Mouse (Mus musculus) thymus, adult 2 months (tissue): ENCODE data around the gene Vmn1r207-ps.

ENCODE experiments used
- CTCF ChIP-seq: fragments of 200-500 bp; IDR thresholded peaks from 2 replicates; pipeline ENCODE4 v1.5.1; 2012; ENCODE audit warnings: mild to moderate bottlenecking, control low read depth, low read length, moderate library complexity, borderline replicate concordance; ENCODE audit not compliant: control insufficient read depth, poor library complexity, insufficient read depth; ENCODE audit errors: extremely low read depth
- POLR2A ChIP-seq: fragments of 200-500 bp; IDR thresholded peaks from 2 replicates; pipeline ENCODE4 v1.6.1; 2012; ENCODE audit warnings: mild to moderate bottlenecking, low read length, control low read depth, moderate library complexity; ENCODE audit not compliant: control insufficient read depth, poor library complexity, insufficient read depth; ENCODE audit errors: extremely low read depth

GRCm38 (mm10) chr13:22747524-22747923 lies 18.1 kb upstream of the Vmn1r207-ps start:
- no peak for TF ChIP-seq POLR2A
- TF ChIP-seq CTCF = no peak
